ENCODE assay signal across 9 mouse cellular contexts in the genomic region with DNA sequence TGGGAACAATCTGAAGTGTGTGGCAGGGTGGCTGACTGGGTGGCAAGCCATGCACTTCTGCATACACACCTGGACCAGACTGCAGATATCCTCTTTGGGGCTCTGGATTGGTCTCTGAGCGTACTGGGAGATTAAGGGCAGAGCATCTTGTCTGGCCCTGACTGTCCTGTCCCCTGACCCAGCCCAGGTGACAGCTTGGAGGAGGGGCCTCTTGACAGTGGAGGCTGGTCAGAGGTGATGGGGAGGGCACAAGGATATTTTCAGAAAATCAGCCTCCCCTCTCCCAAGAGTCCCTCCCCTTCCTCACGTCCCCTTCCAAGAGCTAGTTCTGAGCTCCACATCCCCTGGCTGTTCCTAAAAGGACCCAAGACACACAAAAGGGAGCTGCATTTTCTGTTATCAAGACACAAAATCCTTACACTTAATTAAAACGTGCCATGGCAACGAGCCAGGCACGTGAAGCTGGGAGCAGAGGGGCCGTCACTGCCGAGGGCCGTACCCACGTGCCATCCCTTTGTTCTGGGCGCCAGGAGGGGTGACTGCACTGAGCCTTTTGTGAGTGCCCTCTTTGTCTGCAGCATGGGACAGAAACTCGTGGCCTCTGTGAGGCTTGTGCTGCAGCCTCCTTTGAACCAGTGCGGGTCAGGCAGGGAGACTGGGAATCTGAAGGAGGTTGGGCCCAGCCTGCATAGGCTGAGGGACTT. TPM values are rescaled to one million over a fixed set of nuclear protein-coding genes. Genes with fewer than 3 reads are reported as not detected.
DNase-seq lines count a peak whose midpoint lies in the region; ATAC-seq and TF ChIP-seq lines count a peak whose summit lies in the region.
"Had no signal": no experiment of that assay in that cellular context is flagged by ENCODE, and none has a peak within 500 bp of the region (broad histone marks: within the 10 kb centered on the region; RNA-seq: fewer than 3 reads in every experiment).

No protein-coding gene starts in this region.

- H3K27me3 ChIP-seq in lung, embryonic 15.5 days, result no peaks in the 10 kb centered on the region
- peaks cover 33% of the 10 kb centered on the region for H3K27me3 ChIP-seq in forebrain, embryonic 11.5 days (ENCODE audit: control insufficient read depth, insufficient read depth, low read length)
- H3K27me3 ChIP-seq in hindbrain, postnatal 0 days (ENCODE audit: insufficient read depth, low read length), result 0 out of 2 replicates have a peak, but pooled peaks cover 3% of the 10 kb centered on the region
- peaks cover 40% of the 10 kb centered on the region for H3K27me3 ChIP-seq in neural tube, embryonic 15.5 days (replicated peaks)

- no peak for DNase-seq in lung, postnatal 14 days
- DNase-seq in forebrain, embryonic 11.5 days (ENCODE audit: low spot score), result peak; percentile 88
- peak; percentile 46 for DNase-seq in hindbrain, postnatal 0 days (ENCODE audit: low spot score)
- DNase-seq in urinary bladder, postnatal 25 days (ENCODE audit: low spot score), result no peak
- no peak for DNase-seq in thymus, postnatal 0 days (ENCODE audit: low spot score)
- DNase-seq: kidney, adult 11 months had no signal

- no peaks in the 10 kb centered on the region for H3K9me3 ChIP-seq in lung, embryonic 15.5 days
- H3K9me3 ChIP-seq in forebrain, embryonic 11.5 days (ENCODE audit: control insufficient read depth, low read length), result no peaks in the 10 kb centered on the region
- H3K9me3 ChIP-seq in hindbrain, postnatal 0 days (ENCODE audit: low read length), result no peaks in the 10 kb centered on the region
- no peaks in the 10 kb centered on the region for H3K9me3 ChIP-seq in neural tube, embryonic 15.5 days (replicated peaks)
- H3K9me3 ChIP-seq: limb, embryonic 15.5 days had no signal

- no peaks in the 10 kb centered on the region for H3K36me3 ChIP-seq in lung, embryonic 15.5 days
- H3K36me3 ChIP-seq in forebrain, embryonic 11.5 days (ENCODE audit: control insufficient read depth, insufficient read depth, low read length), result no peaks in the 10 kb centered on the region
- no peaks in the 10 kb centered on the region for H3K36me3 ChIP-seq in hindbrain, postnatal 0 days (ENCODE audit: insufficient read depth, low read length)
- H3K36me3 ChIP-seq in neural tube, embryonic 15.5 days, result no peaks in the 10 kb centered on the region
- H3K36me3 ChIP-seq: limb, embryonic 15.5 days had no signal

- H3K4me1 ChIP-seq in lung, embryonic 15.5 days, result 0 out of 2 replicates have a peak, but pooled peaks cover 6% of the 10 kb centered on the region
- peaks cover 15% of the 10 kb centered on the region for H3K4me1 ChIP-seq in forebrain, embryonic 11.5 days (replicated peaks; ENCODE audit: control insufficient read depth, insufficient read depth, low read length)
- 0 out of 2 replicates have a peak, but pooled peaks cover 3% of the 10 kb centered on the region for H3K4me1 ChIP-seq in hindbrain, postnatal 0 days (ENCODE audit: insufficient read depth, low read length)
- peaks cover 16% of the 10 kb centered on the region for H3K4me1 ChIP-seq in neural tube, embryonic 15.5 days

- TF ChIP-seq CTCF in hindbrain, postnatal 0 days (IDR thresholded peaks at IDR 0.05; ENCODE audit: low read depth), result no peak

- 0 out of 2 replicates have a peak, but pooled peaks have one; percentile 27 for ATAC-seq in lung, embryonic 15.5 days (ENCODE audit: borderline replicate concordance, extremely low read depth, low FRiP score, low TSS enrichment)
- peak; percentile 93 for ATAC-seq in forebrain, embryonic 11.5 days (replicated peaks; ENCODE audit: low FRiP score)
- ATAC-seq in hindbrain, postnatal 0 days, result peak; percentile 81
- no peak for ATAC-seq in neural tube, embryonic 15.5 days (ENCODE audit: low FRiP score)

- H3K9ac ChIP-seq in lung, embryonic 15.5 days, result no peak overlapping the region
- H3K9ac ChIP-seq in forebrain, embryonic 11.5 days (ENCODE audit: low read length), result peak overlapping the region; percentile 32
- H3K9ac ChIP-seq in hindbrain, postnatal 0 days (replicated peaks; ENCODE audit: low read length), result no peak overlapping the region
- 0 out of 2 replicates have a peak overlapping the region, but pooled peaks have one; percentile 15 for H3K9ac ChIP-seq in neural tube, embryonic 15.5 days (replicated peaks)
- H3K9ac ChIP-seq: limb, embryonic 15.5 days had no signal

- H3K27ac ChIP-seq in lung, embryonic 15.5 days, result no peak overlapping the region
- H3K27ac ChIP-seq in forebrain, embryonic 11.5 days (ENCODE audit: low read depth, low read length), result no peak overlapping the region
- H3K27ac ChIP-seq in hindbrain, postnatal 0 days, result no peak overlapping the region
- no peak overlapping the region for H3K27ac ChIP-seq in neural tube, embryonic 15.5 days (replicated peaks)
- H3K27ac ChIP-seq: limb, embryonic 15.5 days had no signal

- WGBS in lung, embryonic 15.5 days, result 13% methylated on average over 12 of the region's 12 CpGs
- WGBS in forebrain, embryonic 11.5 days, result 8% methylated on average over 12 of the region's 12 CpGs
- WGBS in hindbrain, postnatal 0 days, result 10% methylated on average over 12 of the region's 12 CpGs
- 9% methylated on average over 12 of the region's 12 CpGs for WGBS in neural tube, embryonic 15.5 days

- H3K4me2 ChIP-seq in lung, embryonic 15.5 days, result no peak overlapping the region
- H3K4me2 ChIP-seq in forebrain, embryonic 11.5 days (ENCODE audit: low read depth, low read length, severe bottlenecking), result peak overlapping the region; percentile 27; the same call in 1 of the 2 replicates
- H3K4me2 ChIP-seq in hindbrain, postnatal 0 days (ENCODE audit: low read depth, low read length), result 0 out of 2 replicates have a peak overlapping the region, but pooled peaks have one; percentile 2
- 0 out of 2 replicates have a peak overlapping the region, but pooled peaks have one; percentile 11 for H3K4me2 ChIP-seq in neural tube, embryonic 15.5 days
- H3K4me2 ChIP-seq: limb, embryonic 15.5 days had no signal

- H3K4me3 ChIP-seq in lung, embryonic 15.5 days, result no peak overlapping the region
- no peak overlapping the region for H3K4me3 ChIP-seq in forebrain, embryonic 11.5 days (ENCODE audit: low read depth, low read length)
- H3K4me3 ChIP-seq in hindbrain, postnatal 0 days (ENCODE audit: low read length), result no peak overlapping the region
- no peak overlapping the region for H3K4me3 ChIP-seq in neural tube, embryonic 15.5 days (replicated peaks)
- H3K4me3 ChIP-seq: limb, embryonic 15.5 days had no signal

RNA-seq across cellular contexts. Expression of gene Bub3, which starts 37.9 kb away (rescaled TPM):
- polyA plus RNA-seq in lung, embryonic 15.5 days (2015; fragmentation: Nextera tagmentation; extraction: Ambion mirVana), result 263 and 268 TPM in 2 replicates
- polyA plus RNA-seq in forebrain, embryonic 11.5 days (2014; fragmentation: Nextera tagmentation; extraction: Ambion mirVana), result 256 and 281 TPM in 2 replicates
- total RNA-seq in hindbrain, postnatal 0 days (2014; rRNA removed), result 95.2 and 97.8 TPM in 2 replicates
- polyA plus RNA-seq in hindbrain, postnatal 0 days (2015; fragmentation: Nextera tagmentation; extraction: Ambion mirVana), result 127 and 132 TPM in 2 replicates
- polyA plus RNA-seq in neural tube, embryonic 15.5 days (2015; fragmentation: Nextera tagmentation; extraction: Ambion mirVana), result 141 and 157 TPM in 2 replicates
- polyA plus RNA-seq in thymus, postnatal 0 days (2015; fragmentation: Nextera tagmentation; extraction: Ambion mirVana), result 273 and 284 TPM in 2 replicates

RNA-seq across cellular contexts. Expression of gene Hmx2, which starts 49.4 kb away (rescaled TPM):
- not detected in 2 replicates for polyA plus RNA-seq in lung, embryonic 15.5 days (2015; fragmentation: Nextera tagmentation; extraction: Ambion mirVana)
- polyA plus RNA-seq in forebrain, embryonic 11.5 days (2014; fragmentation: Nextera tagmentation; extraction: Ambion mirVana), result 0.61 and 0.68 TPM in 2 replicates
- 0.36 and 0.99 TPM in 2 replicates for total RNA-seq in hindbrain, postnatal 0 days (2014; rRNA removed)
- polyA plus RNA-seq in hindbrain, postnatal 0 days (2015; fragmentation: Nextera tagmentation; extraction: Ambion mirVana), result 0.56 and 0.91 TPM in 2 replicates
- 0.82 and 1.3 TPM in 2 replicates for polyA plus RNA-seq in neural tube, embryonic 15.5 days (2015; fragmentation: Nextera tagmentation; extraction: Ambion mirVana)
- polyA plus RNA-seq in thymus, postnatal 0 days (2015; fragmentation: Nextera tagmentation; extraction: Ambion mirVana), result 0.08 TPM in 1 of 2 replicates, not detected in the other
- polyA plus RNA-seq: limb, embryonic 15.5 days had no signal

RNA-seq across cellular contexts. Expression of gene Hmx3, which starts 55.3 kb away (rescaled TPM):
- not detected in 2 replicates for polyA plus RNA-seq in lung, embryonic 15.5 days (2015; fragmentation: Nextera tagmentation; extraction: Ambion mirVana)
- polyA plus RNA-seq in forebrain, embryonic 11.5 days (2014; fragmentation: Nextera tagmentation; extraction: Ambion mirVana), result 0.29 and 0.31 TPM in 2 replicates
- 2.0 and 3.2 TPM in 2 replicates for total RNA-seq in hindbrain, postnatal 0 days (2014; rRNA removed)
- polyA plus RNA-seq in hindbrain, postnatal 0 days (2015; fragmentation: Nextera tagmentation; extraction: Ambion mirVana), result 1.2 and 1.5 TPM in 2 replicates
- polyA plus RNA-seq in neural tube, embryonic 15.5 days (2015; fragmentation: Nextera tagmentation; extraction: Ambion mirVana), result 0.54 and 0.89 TPM in 2 replicates
- not detected in 2 replicates for polyA plus RNA-seq in thymus, postnatal 0 days (2015; fragmentation: Nextera tagmentation; extraction: Ambion mirVana)
- polyA plus RNA-seq: limb, embryonic 15.5 days had no signal

Comparison
In these comparisons a context has a peak if more than half of its experiments do, and no peak if none do; other contexts are left out.
1. H3K9ac ChIP-seq: peak in forebrain, embryonic 11.5 days (single experiment) and neural tube, embryonic 15.5 days (single experiment); none in lung, embryonic 15.5 days (single experiment) and hindbrain, postnatal 0 days (single experiment).
2. DNase-seq: peak in forebrain, embryonic 11.5 days (single experiment) and hindbrain, postnatal 0 days (single experiment); none in lung, postnatal 14 days (single experiment), urinary bladder, postnatal 25 days (single experiment) and thymus, postnatal 0 days (single experiment).